Mouse (Mus musculus): ENCODE measurements at regions not wholly inside any gene's neighbourhood (a gene's known extent, or its start where the extent isn't known, plus 50 kb on each side); places are given as distances from the start of the nearest gene placed in this dataset.
"Not testable (repeated sequence)": the region's sequence is repeated elsewhere in the genome, so short reads cannot be mapped to it uniquely, and the experiment has no call there.

GRCm38 (mm10) chr3:106320061-106320460 lies 85.9 kb downstream of the Chil6 start:
- no peak for ATAC-seq (ENCODE audit: poor library complexity, severe bottlenecking)

- ATAC-seq (ENCODE audit: poor library complexity, severe bottlenecking) = peak; percentile 62
These were observed 89.0 kb downstream of the Chil6 start for GRCm38 (mm10) chr3:106316974-106317373.

- no peak for ATAC-seq (ENCODE audit: poor library complexity, severe bottlenecking)
These were observed 73.6 kb upstream of the Chil4 start for GRCm38 (mm10) chr3:106292938-106293337.

DNA sequence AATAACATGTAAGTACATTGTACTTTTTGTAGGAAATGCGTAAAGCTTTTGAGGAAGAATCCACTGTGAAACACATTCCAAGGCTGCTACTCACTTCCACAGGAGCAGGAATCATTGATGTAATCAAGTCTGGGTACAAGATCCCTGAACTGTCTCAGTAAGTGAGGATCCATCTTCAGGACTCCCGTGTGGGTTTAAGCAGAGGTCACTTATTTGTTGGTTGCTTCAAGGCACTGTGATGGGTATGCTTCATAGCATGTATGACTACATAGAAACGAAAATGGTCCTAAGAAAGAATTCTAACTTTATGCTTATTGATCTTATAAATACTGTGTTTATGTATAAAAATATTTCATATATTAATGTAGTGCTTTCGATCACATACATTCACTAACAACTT lies 72.6 kb upstream of the Chil4 start:
- no peak for ATAC-seq (ENCODE audit: poor library complexity, severe bottlenecking)

GRCm38 (mm10) chr3:106278571-106278970 lies 59.3 kb upstream of the Chil4 start:
- not testable (repeated sequence) for ATAC-seq (ENCODE audit: poor library complexity, severe bottlenecking)

DNA sequence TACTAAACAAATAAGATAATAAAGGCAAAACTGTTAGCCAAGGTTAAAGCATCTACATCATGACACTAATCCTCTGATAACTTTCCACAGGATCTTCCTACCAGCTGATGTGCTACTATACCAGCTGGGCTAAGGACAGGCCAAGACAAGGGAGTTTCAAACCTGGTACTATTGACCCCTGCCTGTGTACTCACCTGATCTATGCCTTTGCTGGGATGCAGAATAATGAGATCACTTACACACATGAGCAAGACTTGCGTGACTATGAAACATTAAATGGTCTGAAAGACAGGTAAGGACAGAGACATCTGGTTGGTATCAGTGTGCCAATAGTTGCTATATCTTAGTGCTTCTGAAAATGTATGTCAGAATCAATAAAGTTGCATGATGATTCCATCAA lies 56.4 kb upstream of the Chil4 start:
- ATAC-seq (ENCODE audit: poor library complexity, severe bottlenecking) = not testable (repeated sequence)
